Mouse (Mus musculus) layer of hippocampus, adult 9-11 months (tissue): Measurements from ENCODE around the gene Orc5.
"Not testable (repeated sequence)": the region's sequence is repeated elsewhere in the genome, so short reads cannot be mapped to it uniquely, and the experiment has no call there.

Experiments
- DNase-seq: peaks from one replicate; pipeline ENCODE4 v3.0.0; 2022

Gene Orc5

GRCm38 (mm10) chr5:22532571-22532970, 17.7 kb downstream of the Orc5 start:
- no peak for DNase-seq

DNA sequence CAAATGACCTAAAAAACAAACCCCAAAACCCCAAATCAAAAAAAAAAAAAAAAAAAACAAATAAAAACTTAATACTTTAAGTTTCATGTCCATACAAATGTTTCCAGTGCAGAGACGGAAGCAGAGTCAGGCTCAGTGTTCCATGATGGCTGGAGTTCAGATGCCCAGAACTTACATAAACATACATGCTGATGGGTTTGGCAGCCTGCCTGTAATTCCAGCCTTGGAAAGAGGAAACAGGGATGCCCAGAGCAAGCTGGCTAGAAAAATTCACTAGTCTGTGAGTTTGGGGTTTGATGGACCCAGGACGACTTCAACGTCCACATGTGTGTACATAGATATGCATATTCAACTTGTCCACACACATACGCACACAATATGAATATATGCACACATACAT, 27.6 kb downstream of the Orc5 start:
- DNase-seq = no peak

DNA sequence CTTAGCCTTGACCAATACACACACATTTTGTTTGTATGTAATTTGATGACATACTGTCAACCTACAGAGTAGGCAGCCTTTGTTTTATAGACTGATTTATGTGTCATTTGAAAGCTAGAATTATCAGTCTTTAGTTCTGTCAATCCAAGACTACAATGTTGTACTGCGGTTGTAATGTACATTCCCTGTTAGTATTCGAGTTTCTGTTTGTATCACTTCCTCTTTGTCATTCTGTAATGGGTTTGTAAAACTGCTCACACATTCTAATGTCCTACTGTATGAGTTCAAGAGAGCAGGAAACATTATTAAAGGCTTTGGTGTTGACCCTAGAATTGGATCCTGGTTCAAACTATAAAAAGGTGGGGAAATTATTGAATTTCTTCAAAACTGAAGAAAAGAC, 30.5 kb downstream of the Orc5 start:
- no peak for DNase-seq

DNA sequence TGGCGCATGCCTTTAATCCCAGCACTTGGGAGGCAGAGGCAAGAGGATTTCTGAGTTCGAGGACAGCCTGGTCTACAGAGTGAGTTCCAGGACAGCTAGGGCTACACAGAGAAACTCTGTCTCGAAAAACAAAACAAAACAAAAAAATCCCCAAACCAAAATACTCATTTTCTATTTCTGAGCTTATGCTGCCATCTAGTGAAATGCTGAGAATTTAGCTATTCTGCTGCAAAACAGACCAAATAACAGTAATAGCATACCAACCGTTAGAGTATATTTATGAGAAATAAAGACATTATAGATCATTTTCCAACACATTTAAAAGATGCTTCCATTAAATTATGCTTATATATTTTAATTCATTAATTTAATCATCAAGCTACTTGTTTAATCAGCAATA, 34.5 kb downstream of the Orc5 start:
- DNase-seq = not testable (repeated sequence)

- DNase-seq = not testable (repeated sequence)
These were observed 36.0 kb downstream of the Orc5 start for GRCm38 (mm10) chr5:22514231-22514630.

DNA sequence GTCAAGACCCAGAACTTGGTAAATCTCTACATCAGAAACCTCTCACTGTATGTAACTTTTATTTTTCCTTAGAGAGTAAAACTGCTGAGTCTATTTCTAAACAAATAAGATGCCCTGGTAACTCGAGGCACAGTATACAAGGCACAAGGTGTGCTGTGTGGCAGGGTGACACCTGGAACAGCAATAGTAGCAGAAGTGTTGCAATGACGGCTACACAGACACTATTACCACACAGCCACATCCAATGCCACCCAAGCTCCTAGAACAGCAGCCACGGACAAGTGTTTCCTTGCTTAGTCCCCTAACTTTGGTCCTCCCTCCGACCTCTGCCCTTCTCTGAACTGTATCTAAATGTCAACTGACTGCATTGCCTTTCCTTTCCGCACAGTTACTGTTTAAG, 37.6 kb downstream of the Orc5 start:
- DNase-seq = not testable (repeated sequence)

GRCm38 (mm10) chr5:22511824-22512223, 38.4 kb downstream of the Orc5 start:
- DNase-seq = no peak

DNA sequence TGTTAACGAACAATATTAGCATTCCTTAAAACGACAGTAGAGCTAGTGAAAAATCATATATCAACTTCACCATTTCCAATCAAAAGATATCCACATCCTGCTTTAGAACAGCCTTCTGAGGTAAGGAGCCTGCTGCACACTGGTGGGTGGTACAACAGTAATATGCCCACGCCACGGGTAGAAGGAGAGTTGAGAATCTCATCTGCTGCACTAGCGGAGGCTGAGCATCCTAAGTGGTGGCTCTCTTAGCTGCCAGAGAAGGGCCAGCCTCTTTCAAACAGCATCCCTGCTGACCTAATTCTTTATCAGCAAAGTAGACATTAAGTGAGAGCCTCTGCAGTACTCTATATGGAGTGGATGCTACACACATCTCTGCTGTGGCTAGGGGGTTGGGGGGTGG, 41.7 kb downstream of the Orc5 start:
- DNase-seq = no peak

GRCm38 (mm10) chr5:22499437-22499836, 50.8 kb downstream of the Orc5 start:
- no peak for DNase-seq

- DNase-seq = no peak
These were observed 59.1 kb downstream of the Orc5 start for GRCm38 (mm10) chr5:22491088-22491487.

DNA sequence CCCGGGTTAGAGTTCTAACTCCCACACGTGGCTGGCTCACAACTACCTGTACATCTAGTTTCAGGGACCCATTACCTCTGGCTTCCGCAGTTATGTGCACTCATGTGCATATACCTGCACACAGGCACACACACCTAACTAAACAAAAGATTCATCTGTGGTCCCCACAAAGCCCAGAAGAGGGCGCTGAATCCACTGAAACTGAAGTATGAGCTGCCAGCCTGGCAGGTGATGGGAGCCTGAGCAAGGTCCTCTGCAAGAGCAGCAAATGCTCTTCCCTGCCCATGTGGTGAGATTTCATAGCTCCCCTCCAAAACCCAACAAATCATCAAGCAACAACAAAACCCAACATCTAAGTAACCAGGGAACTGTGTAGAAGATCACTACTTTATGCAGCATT, 61.1 kb downstream of the Orc5 start:
- DNase-seq = no peak

GRCm38 (mm10) chr5:22486601-22487206, 63.5 kb downstream of the Orc5 start:
- no peak for DNase-seq

DNA sequence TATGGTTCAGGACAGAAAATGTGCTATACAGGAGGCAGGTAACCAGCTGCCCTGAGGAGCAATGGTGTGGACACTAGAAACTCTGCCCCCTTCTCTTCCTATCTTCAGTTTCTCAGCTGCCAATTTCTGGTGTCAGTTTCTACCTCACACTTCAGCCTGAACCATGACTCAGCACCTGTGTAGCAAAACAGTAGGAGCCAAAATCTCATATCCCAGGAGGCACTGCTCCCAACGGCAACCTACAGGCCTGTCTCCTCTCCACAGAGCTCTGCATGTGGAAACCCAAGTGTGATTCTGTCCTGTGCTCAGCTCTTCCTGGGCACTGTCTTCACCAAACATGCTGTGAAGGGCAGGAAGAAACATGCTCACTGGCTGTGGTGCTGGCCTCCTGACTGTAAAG, 64.5 kb downstream of the Orc5 start:
- no peak for DNase-seq

DNA sequence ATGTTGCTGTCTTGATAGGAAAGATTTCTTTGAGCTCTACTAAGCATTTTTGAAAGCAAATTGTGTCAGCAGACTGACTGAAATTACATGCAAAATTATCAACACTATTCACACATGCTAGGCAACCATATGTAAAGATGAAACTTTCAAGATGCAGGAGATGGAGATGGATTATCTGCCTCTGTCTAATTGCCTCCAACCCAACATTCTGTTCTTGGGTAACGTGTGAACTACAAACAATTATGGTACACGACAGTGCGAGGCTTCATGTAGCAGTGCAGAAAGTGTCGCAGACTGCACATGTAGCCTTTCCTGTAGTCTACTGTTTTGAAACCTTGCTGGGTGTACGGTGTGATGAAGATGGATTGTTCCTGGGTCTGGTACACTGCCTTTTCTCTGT, 67.7 kb downstream of the Orc5 start:
- DNase-seq = no peak

DNA sequence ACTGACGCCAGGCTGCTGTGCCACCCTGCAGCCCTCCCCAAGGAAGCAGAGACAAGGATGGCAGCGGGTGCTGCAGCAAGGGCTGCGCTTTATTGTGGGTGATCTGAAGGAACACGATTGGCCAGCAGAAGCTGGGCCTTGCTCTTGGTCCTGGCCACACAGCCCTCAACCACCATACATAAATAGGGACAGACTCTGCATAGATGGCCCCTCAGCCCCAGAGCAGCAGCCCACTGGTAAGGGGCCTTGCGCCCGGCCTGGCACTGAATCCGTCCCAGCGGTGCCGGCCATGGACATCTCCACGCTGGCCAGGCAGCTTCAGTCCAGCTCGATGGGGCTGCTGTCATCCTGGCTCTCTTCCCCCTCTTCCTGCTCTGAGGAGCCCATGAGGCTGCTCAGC, 77.8 kb downstream of the Orc5 start:
- DNase-seq = not testable (repeated sequence)

DNA sequence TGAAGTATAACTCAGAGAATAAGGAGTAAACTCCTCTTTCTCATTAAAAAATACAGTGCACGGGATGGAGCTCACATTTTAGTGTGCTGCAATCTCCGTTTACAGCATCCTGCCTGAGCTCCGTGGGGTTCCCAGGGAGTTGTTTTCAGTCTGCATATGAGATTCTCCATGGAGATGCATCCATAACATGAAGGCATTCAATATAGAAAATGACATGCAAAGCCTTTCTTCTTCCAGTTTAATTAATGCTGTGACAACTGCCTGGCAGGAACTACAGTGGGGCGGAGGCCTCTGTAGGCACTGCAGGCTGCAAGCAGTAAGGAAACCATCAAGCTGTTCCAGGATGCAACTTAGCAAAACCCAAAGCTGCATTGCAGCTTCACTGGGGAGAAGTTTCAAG, 79.0 kb downstream of the Orc5 start:
- no peak for DNase-seq

GRCm38 (mm10) chr5:22452871-22453661, 97.2 kb downstream of the Orc5 start:
- no peak for DNase-seq

DNA sequence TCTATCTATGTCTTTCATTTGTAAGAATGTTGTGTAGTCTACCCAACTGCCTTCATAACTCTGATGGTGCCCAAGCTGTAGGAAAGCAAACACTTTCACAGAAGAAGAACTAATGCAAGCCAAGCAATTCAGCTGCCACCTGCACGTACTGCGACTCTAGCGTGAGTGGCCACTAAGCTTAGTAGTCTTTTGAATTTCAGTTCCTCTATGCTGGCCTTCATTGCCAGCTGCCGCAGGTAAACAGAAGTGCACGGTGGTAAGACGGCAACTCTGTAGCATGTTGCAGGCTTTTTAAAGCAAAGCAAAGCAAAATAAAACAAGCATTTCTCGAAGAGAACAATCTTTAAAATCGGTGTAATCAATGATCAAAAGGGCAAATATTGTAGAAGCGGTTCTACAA, 97.8 kb downstream of the Orc5 start:
- no peak for DNase-seq

GRCm38 (mm10) chr5:22451764-22452163, 98.5 kb downstream of the Orc5 start:
- no peak for DNase-seq

DNA sequence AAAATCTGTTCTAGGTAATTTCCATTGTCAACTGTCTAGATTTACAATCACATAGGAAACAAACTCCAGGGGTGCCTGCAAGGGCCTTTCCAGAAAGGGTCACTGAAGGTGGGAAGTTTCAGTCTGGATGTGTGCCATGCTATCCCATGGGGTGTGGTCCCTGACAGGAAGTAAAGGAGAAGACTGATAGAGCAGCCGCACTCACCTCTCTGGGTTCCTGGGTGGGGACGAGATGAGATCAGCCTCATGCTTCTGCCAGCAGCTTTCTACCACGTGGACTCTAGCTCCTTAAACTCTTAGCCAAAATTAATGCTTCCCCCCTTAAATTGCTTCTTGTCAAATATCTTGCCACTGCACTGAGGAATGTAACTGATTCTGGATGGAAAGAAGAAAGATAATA, 100.7 kb downstream of the Orc5 start:
- DNase-seq = no peak
